Mouse (Mus musculus): ENCODE results near the gene Tet3.

Gene Tet3

GRCm38 (mm10) chr6:83414601-83415355, 44.1 kb downstream of the Tet3 start:
- no peak for DNase-seq (ENCODE audit: inconsistent ontology term)

DNA sequence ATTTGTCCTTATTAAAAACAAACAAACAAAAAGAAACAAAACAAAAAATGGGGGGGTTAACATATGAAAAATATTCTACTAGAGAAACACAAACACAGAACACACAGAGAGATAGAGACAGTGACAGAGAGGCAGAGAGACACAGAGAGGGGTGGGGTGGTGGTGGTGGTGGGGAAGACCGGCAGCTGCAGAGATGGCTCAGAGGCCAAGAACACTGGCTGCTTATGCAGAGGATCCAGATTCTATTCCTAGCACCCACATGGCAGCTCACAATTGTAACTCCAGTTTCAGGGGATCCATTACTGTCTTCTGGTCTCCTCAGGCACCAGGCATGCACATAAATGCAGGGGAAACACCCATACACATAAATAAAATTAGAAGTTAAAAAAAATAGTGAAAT, 45.2 kb downstream of the Tet3 start:
- DNase-seq (ENCODE audit: inconsistent ontology term): no peak

DNA sequence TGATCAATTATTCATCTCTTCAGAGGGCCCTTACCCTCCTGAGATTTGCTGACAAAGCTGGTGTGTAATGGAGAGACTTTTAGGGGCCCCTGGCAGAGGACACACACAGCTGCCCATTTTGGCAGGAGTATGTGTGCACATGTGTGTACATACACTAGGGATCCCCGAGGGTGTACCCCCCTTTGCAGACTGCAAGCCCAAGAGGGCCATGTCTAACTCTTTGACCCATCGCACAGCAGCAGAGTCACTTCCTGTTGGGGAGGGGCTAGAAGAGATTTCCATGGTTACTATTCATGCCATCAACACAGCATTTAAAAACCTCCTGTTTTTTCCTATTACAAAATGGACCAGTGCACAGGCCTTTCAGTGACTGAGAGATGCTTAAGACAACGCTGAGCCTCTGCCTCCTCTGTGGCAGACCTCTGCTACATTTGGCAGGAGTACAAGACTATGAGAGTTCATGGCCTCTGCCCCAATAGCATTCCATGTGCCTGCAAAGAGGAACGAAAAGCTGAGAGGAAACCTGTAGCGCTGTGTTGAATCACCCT, 46.0 kb downstream of the Tet3 start:
- peak; percentile 83 for DNase-seq (ENCODE audit: inconsistent ontology term)

- no peak for DNase-seq (ENCODE audit: inconsistent ontology term)
Observed at GRCm38 (mm10) chr6:83412362-83412853, 46.5 kb downstream of the Tet3 start.

DNA sequence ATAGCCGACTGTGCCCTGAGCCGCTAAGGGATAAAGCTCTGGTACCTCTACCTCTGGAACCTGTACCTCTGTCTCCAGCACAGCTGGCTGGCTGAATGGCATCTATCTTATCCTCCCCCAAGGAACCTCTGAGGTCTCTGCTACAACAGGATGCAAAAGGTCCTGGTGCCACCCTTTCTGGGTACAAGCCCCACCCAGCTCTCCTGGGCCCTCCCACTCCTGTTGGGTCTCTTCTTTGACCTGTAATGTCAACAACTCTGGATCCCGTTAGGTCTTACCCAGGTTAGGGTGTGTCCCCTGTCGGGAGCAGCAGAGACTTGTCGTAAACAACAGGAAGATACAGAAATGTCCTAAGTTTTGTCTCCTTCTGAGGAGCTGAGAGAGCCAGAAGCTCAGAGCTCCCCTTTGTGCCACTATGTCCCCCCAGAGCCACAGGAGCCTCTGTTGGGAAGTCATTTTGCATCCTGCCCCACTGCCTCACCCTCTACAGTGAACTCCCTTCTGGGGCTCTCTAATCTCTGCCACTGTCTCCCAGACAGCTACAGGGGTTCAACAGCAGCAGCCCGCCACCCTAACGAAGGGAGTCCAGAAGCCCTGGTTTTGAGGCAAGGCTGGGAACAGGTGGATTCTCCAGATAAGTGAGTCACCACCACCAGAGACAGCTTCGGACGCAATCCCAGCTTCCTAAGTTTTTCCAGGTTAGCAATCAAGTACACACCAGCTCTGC, 47.1 kb downstream of the Tet3 start:
- no peak for DNase-seq (ENCODE audit: inconsistent ontology term)

DNA sequence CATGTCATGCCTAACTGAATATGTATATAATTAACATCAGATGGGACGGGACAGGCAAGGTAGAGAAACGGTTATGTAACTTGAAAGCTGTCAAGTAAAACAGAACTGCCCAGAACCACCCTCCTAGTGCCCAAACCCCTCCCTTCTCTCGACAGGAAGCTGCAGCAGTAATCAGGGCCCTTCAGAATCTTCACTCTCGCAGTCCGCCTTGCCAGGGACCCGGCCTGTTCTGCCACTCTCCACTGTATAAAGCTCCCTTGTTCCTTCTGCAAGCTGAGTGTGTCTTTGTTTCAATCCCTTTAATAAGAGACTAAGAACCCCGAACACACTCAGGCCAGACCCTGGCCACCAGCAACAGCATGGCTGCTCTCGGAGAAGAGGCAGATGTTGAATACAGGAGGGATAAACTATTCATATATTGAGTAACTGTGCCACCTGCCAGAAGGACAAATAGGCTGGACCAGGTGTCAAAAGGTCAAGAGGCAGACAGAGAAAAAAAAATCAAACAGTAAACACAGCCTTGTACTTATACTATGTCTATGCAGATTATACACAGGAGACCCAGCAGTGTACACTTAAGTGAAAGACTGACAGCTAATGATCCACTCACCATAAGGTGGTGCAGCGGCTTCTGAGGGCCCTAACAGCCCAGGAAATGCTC, 48.7 kb downstream of the Tet3 start:
- DNase-seq (ENCODE audit: inconsistent ontology term): no peak

- no peak for DNase-seq (ENCODE audit: inconsistent ontology term)
Observed at GRCm38 (mm10) chr6:83408510-83408909, 50.4 kb downstream of the Tet3 start.

GRCm38 (mm10) chr6:83405511-83406064, 53.3 kb downstream of the Tet3 start:
- DNase-seq (ENCODE audit: inconsistent ontology term): no peak

DNA sequence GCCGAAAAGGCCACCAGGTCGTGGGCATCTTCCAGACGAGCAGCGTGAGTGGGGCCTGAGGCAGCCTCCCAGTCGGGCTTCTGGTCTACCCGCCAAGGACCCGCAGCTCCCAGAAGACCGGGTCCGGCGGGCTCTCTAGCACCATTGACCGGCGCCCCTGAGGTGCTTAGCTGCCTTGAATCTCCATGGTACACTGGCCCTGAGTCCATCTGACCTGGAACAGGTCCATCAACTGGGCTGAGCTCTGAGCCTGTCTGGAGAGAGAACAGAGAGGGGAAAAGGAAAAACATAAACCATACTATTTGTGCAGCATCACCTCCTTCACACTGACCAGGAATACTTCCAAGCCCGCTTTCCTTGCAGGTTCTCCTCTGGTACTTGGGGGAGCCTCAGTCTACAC, 54.3 kb downstream of the Tet3 start:
- no peak for DNase-seq (ENCODE audit: inconsistent ontology term)

- no peak for DNase-seq (ENCODE audit: inconsistent ontology term)
Observed at GRCm38 (mm10) chr6:83403481-83403880, 55.4 kb downstream of the Tet3 start.

DNA sequence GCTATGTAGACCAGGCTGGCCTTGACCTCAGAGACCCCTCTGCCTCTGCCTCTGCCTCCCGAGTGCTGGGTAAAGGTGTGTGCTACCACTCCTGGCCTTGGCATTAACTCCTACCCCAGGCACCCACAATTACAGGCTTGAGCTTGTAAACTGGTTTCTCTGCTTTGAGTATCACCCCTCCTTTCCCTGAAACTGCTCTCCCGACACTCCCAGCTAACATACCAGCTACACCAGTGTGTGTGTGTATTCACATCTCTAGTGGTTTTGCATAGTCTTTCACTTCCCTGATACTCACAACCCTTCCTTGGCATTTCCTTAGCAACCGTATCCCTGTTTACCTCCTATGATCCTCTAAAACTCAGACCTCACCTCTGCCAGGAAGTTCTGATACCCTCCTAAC, 59.1 kb downstream of the Tet3 start:
- no peak for DNase-seq (ENCODE audit: inconsistent ontology term)

GRCm38 (mm10) chr6:83397728-83398127, 61.2 kb downstream of the Tet3 start:
- DNase-seq (ENCODE audit: inconsistent ontology term): no peak

DNA sequence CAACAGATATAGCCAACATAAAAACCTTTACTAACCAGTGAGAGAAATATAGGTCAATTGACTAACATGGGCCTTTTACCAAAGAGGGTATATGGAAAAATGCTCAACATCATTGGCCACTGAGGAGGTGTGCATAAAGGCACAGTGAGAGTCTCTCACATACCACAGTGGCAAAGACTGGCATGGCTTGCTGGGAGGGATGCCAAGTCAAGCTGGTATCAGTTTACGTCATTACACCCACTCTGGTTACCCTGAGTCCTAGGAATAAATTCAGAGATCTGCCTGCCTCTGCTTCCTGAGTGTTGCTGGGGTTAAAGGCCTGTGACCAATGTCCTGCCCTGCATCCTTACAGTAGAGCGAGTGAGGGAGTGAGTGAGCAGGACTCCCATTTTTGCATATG, 62.2 kb downstream of the Tet3 start:
- DNase-seq (ENCODE audit: inconsistent ontology term): no peak

GRCm38 (mm10) chr6:83395544-83396229, 63.2 kb downstream of the Tet3 start:
- no peak for DNase-seq (ENCODE audit: inconsistent ontology term)

- no peak for DNase-seq (ENCODE audit: inconsistent ontology term)
Observed at GRCm38 (mm10) chr6:83394122-83394521, 64.8 kb downstream of the Tet3 start.

DNA sequence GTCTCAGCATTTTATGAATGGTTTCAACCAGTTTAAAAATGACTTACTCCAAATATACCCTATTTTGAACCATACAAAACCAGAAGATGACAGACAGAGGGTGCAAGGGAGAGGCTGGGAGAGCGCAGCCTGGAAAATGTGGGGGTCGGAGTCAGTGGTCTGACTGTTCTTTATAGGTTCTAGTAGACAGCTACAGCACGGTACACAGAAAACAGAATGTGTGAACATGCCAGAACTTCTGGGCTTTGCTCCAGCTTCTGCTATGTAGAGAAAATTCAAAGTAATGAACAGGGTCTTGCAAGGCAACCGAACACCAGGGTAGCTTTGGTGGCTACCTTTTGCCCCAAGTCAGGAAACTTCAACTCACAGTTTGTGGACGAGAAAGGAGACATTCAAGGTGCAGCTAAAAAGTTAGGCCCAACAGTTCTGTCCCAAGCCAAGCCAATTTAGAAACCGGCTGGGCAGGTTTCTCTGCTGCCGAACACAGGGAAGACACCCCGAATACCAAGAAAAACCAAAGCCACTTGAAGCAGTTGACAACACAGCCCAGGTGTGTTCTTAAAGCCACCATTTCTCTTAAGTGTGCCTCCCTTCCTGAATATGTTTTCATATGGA, 66.6 kb downstream of the Tet3 start:
- no peak for DNase-seq (ENCODE audit: inconsistent ontology term)

GRCm38 (mm10) chr6:83385569-83386090, 73.3 kb downstream of the Tet3 start:
- DNase-seq (ENCODE audit: inconsistent ontology term): no peak

DNA sequence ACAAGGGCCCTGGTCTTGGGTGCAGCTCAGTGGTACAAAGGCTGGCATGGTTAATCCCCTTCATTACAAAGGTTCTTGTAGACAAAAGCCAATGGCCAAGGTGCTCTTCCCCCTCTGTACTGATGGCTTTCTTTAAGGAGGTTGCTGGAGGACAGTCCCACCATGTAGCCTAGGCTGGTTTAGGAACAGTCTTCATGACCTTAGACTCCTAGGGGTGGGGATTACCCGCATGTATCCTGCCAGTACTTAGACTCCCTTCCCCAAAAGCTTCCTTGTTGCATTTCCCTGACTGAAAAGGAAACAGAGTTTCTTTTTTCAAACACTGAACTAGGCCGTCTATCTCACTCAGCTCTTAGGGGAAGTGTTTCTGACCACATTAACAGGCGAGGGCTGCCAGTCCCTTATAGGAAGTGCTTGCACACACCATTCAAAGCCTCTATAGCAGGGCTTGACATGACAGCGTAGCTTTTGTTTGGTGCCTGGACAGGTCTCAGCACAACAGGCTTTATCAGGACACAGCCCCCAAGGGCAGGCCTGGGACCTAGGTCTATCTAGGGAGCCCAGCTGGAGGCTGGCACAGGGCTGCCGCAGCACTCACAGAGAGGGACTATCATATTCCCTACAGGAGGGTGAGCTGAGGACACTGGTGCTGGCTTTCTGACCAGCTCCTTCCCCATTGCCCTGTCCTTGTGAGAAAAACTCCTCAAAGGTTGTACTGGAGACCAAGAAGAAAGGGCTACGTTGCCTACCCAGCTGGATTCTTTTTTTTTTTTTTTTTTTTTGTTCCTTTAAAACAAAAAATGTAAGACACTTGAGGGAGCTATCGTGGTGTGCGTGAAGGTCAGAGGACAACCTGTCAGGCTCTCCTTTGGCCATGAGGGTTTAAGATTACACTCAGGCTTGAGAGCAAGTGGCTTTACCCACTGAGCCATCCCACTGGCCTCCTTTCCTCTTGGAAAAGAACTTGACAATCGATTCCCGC, 77.1 kb downstream of the Tet3 start:
- no peak for DNase-seq (ENCODE audit: inconsistent ontology term)

GRCm38 (mm10) chr6:83373704-83374300, 85.1 kb downstream of the Tet3 start:
- no peak for DNase-seq (ENCODE audit: inconsistent ontology term)

Measured in Muller cell, postnatal 12 days (primary cell).